Comparison of ENCODE assay signal across 16 mouse cellular contexts in the genomic region with DNA sequence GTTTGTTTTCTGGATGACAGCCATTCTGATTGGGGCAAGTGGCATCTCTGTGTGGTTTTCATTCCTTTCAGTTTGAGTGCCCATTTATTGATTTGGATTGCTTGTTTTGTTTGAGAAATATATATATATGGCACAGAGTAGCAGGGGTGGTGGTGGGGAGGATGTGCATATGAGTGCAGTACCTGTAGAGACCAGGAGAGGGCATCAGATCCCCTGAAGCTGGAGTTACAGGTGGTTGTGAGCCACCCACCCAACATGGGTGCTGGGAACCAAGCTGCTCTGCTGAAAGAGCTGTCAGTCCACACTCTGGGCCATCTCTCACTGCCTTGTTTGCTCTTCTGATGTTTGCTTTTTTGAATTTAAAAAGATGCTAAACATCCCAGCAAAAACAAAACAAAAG.
DNase-seq lines count a peak whose midpoint lies in the region; TF ChIP-seq lines count a peak whose summit lies in the region.
"Had no signal": no experiment of that assay in that cellular context is flagged by ENCODE, and none has a peak within 500 bp of the region (broad histone marks: within the 10 kb centered on the region; RNA-seq: fewer than 3 reads in every experiment).

No protein-coding gene starts in this region.

- no peak for TF ChIP-seq POLR2A in lung, adult 2 months (IDR thresholded peaks at IDR 0.05; ENCODE audit: borderline replicate concordance, extremely low read depth, low read depth, low read length)
- TF ChIP-seq POLR2A in CH12.LX (IDR thresholded peaks at IDR 0.05; ENCODE audit: low read depth, low read length) = no peak
- TF ChIP-seq POLR2A in brain, embryonic 14.5 days (IDR thresholded peaks at IDR 0.05; ENCODE audit: borderline replicate concordance, extremely low read depth, insufficient read depth, insufficient read length, poor library complexity, severe bottlenecking) = no peak

- in situ Hi-C loops in CH12.LX (cut with MboI; ENCODE audit: low pct_ligation_motif_present, low pct_unique_long_range_greater_than_20kb, low sequenced_read_pairs) = no loop called here

- dilution Hi-C loops in CH12.LX (cut with MboI; ENCODE audit: extremely low pct_ligation_motif_present, extremely low pct_unique_long_range_greater_than_20kb, low sequenced_read_pairs) = no loop called here

- TF ChIP-seq RAD21 in CH12.LX (IDR thresholded peaks at IDR 0.05; ENCODE audit: low read depth, low read length) = peak; percentile 8

- H3K36me3 ChIP-seq in CH12.LX (replicated peaks in 1 of 2; ENCODE audit: control insufficient read depth in 1 of 2, insufficient read depth in 1 of 2, low read length in 1 of 2) = no peaks in the 10 kb centered on the region
- H3K36me3 ChIP-seq: embryonic facial prominence, embryonic 12.5 days; forebrain, embryonic 12.5 days; heart, embryonic 10.5 days; hindbrain, embryonic 10.5 days; midbrain, embryonic 10.5 days had no signal

- TF ChIP-seq CTCF in gastrocnemius, adult 2 months (IDR thresholded peaks at IDR 0.05) = peak; percentile 35
- TF ChIP-seq CTCF in lung, adult 2 months (IDR thresholded peaks at IDR 0.05; ENCODE audit: insufficient read depth, low read length) = peak; percentile 21; the same call in 1 of the 2 replicates
- peak; percentile 17 to 36; a peak in 3 of 4 replicates for TF ChIP-seq CTCF in CH12.LX (conservative IDR thresholded peaks at IDR 0.05 in 1 of 2, IDR thresholded peaks at IDR 0.05 in 1 of 2; ENCODE audit: low read depth in 2 of 2, low read length in 2 of 2)
- TF ChIP-seq CTCF in brain, embryonic 14.5 days (IDR thresholded peaks at IDR 0.05; ENCODE audit: borderline replicate concordance, extremely low read depth, insufficient read depth, insufficient read length) = peak; percentile 40; the same call in 1 of the 2 replicates

- no peaks in the 10 kb centered on the region for H3K4me1 ChIP-seq in lung, adult 2 months (ENCODE audit: control insufficient read depth, insufficient read depth, low read length)
- H3K4me1 ChIP-seq in CH12.LX (ENCODE audit: control insufficient read depth in 1 of 2, insufficient read depth in 2 of 2) = peaks cover 8 to 23% of the 10 kb centered on the region in 2 experiments; a peak in 3 of 4 replicates

- H3K9ac ChIP-seq in CH12.LX (ENCODE audit: insufficient read depth, low read depth) = no peak overlapping the region
- H3K9ac ChIP-seq: embryonic facial prominence, embryonic 12.5 days; forebrain, embryonic 12.5 days had no signal

- no peak overlapping the region for H3K27ac ChIP-seq in gastrocnemius, adult 2 months
- H3K27ac ChIP-seq in CH12.LX (ENCODE audit: insufficient read depth, low read depth) = no peak overlapping the region
- H3K27ac ChIP-seq: embryonic facial prominence, embryonic 12.5 days; forebrain, embryonic 12.5 days; heart, embryonic 10.5 days; hindbrain, embryonic 10.5 days; midbrain, embryonic 10.5 days had no signal

- no peak for DNase-seq in gastrocnemius, adult 2 months
- DNase-seq in gastrocnemius, postnatal 36 days = no peak
- DNase-seq in lung, adult 2 months = no peak
- no peak for DNase-seq in lung, postnatal 10 days
- no peak for DNase-seq in CH12.LX (ENCODE audit: extremely low read depth)
- no peak for DNase-seq in brain, embryonic 14.5 days (ENCODE audit: low read depth)
- no peak for DNase-seq in frontal cortex, adult 2 months (ENCODE audit: extremely low spot score in 1 of 2, low spot score in 1 of 2)
- no peak for DNase-seq in kidney, postnatal 4 days
- DNase-seq: cerebellum, adult 9-10 months; kidney, adult 8-10 months; spleen, adult 18-20 months had no signal

- no peaks in the 10 kb centered on the region for H3K79me2 ChIP-seq in CH12.LX (replicated peaks; ENCODE audit: control insufficient read depth, extremely low read depth, insufficient read depth, poor library complexity, severe bottlenecking)

- intact Hi-C loops in gastrocnemius, adult 2 months (cut with DNase I) = no loop called here
- intact Hi-C loops in gastrocnemius, postnatal 36 days (cut with DNase I) = no loop called here

- no peak overlapping the region for H3K4me3 ChIP-seq in gastrocnemius, adult 2 months
- no peak overlapping the region for H3K4me3 ChIP-seq in lung, adult 2 months (replicated peaks; ENCODE audit: extremely low read depth, low read depth, low read length)
- H3K4me3 ChIP-seq in CH12.LX (replicated peaks in 1 of 3; ENCODE audit: low read depth in 2 of 3, low read length in 2 of 3, poor library complexity in 1 of 3) = no peak overlapping the region
- H3K4me3 ChIP-seq: embryonic facial prominence, embryonic 12.5 days; forebrain, embryonic 12.5 days; heart, embryonic 10.5 days; hindbrain, embryonic 10.5 days; midbrain, embryonic 10.5 days had no signal

- peaks cover 11% of the 10 kb centered on the region for H3K9me3 ChIP-seq in CH12.LX (replicated peaks; ENCODE audit: low read length)
- H3K9me3 ChIP-seq: heart, embryonic 10.5 days had no signal

- H3K27me3 ChIP-seq in CH12.LX (replicated peaks) = peaks cover 24% of the 10 kb centered on the region

- no peak overlapping the region for H3K4me2 ChIP-seq in CH12.LX (ENCODE audit: insufficient read depth, low read depth, poor library complexity, severe bottlenecking)
- H3K4me2 ChIP-seq: embryonic facial prominence, embryonic 12.5 days; forebrain, embryonic 12.5 days had no signal

- TF ChIP-seq EP300 in CH12.LX (IDR thresholded peaks at IDR 0.05; ENCODE audit: low read length) = no peak

TF ChIP-seq in CH12.LX, 34 proteins besides CTCF, POLR2A, EP300 and RAD21:
- TF ChIP-seq GABPA (IDR thresholded peaks at IDR 0.05; ENCODE audit: insufficient replicate concordance, low read depth, low read length) (no peak), NRF1 (IDR thresholded peaks at IDR 0.05; ENCODE audit: low read depth, low read length) (no peak), RCOR1 (conservative IDR thresholded peaks at IDR 0.05; ENCODE audit: low read depth, low read length) (no peak), IRF4 (IDR thresholded peaks at IDR 0.05; ENCODE audit: low read depth, low read length) (no peak), SMC3 (IDR thresholded peaks at IDR 0.05; ENCODE audit: low read depth, low read length) (peak; percentile 21; the same call in 1 of the 2 replicates), ZKSCAN1 (IDR thresholded peaks at IDR 0.05; ENCODE audit: borderline replicate concordance, low read depth, low read length) (no peak), BHLHE40 (IDR thresholded peaks at IDR 0.05; ENCODE audit: low read depth, low read length) (no peak)
TF ChIP-seq in CH12.LX: peak in this region for 1.
